Mouse (Mus musculus) hindbrain, embryonic 10.5 days (tissue): ENCODE data around the gene Aco1. TPM values are rescaled to one million over a fixed set of nuclear protein-coding genes. Genes with fewer than 3 reads are reported as not detected.

Experiments
- polyA plus RNA-seq: library from polyadenylated mRNA; unstranded; fragments of >200 nt; fragmentation: Nextera tagmentation; extraction: Ambion mirVana; gene quantifications from 2 replicates; pipeline ENCODE4 v1.2.1, GENCODE M21; 2016

Aco1 gene
- polyA plus RNA-seq, 1 experiment from 2014 or later = 54.9 TPM

Other genes starting within 250 kb of the Aco1 start
- 2.1 and 4.2 TPM in 2 replicates for gene Ddx58, start 96.7 kb downstream of the Aco1 start, polyA plus RNA-seq
- gene Smim27, start 126.5 kb downstream of the Aco1 start, polyA plus RNA-seq = 26.0 and 26.6 TPM in 2 replicates
- gene Topors, start 126.8 kb downstream of the Aco1 start, polyA plus RNA-seq = 38.4 and 45.2 TPM in 2 replicates
- 317 and 344 TPM in 2 replicates for gene Ndufb6, start 136.3 kb downstream of the Aco1 start, polyA plus RNA-seq